In the genomic region with DNA sequence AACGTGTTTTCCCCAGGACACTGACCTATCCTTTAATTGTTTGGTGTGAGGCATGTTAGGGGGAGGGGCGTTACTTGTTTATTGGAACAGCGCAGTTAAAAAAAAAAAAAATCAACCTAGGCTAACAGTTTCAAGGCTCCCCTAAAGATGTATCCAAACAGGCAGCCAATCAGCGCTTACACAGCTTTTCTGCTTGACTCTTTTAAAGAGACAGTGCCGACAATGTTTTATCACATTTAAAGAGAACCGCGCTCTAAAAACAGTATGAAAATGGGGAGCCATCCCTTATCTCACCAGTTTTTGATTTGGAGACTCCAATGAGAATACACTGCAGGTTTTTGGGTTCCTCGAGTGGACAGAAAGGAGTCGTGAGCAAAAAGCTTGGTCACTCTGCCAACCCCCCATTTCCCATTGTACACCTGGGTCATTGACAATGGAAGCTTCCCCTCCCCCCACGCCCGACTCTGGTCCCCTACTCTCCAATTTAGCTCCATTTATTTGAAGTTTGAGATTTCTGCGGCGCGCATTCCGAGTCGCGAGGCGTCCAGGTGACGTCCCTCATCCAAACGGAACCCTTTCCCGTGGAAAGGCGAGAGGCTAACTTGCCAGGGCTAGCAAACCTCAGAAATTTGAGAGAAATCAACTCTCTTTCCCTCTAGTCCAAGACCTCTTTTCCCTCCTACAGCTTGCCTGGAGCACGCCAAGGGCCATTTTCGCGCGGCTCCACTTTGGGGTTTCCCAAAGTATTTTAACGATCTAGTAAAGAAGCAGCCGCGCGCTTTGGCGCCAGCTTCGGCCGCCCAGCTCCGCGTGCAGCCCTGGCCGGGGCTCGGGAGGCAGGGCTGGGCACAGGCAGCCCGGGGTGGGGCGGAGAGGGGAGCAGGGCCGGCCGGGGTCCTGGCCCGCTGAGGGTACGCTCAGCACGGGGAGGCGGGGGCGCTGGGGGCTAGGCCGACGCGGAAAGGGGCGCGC, we compare ENCODE assay signal across 8 mouse cellular contexts. TPM values are rescaled to one million over a fixed set of nuclear protein-coding genes. Genes with fewer than 3 reads are reported as not detected.
DNase-seq lines count a peak whose midpoint lies in the region; ATAC-seq and TF ChIP-seq lines count a peak whose summit lies in the region.

A gene (plus strand): TSS at position 501 of the 972 bp plus-strand sequence.

- peaks cover 15% of the 10 kb centered on the region for H3K36me3 ChIP-seq in forebrain, embryonic 13.5 days (ENCODE audit: poor library complexity, severe bottlenecking)

- H3K4me3 ChIP-seq in forebrain, embryonic 13.5 days, result peak within 1 kb of the TSS; percentile 100
- H3K4me3 ChIP-seq in lung, adult 2 months (replicated peaks; ENCODE audit: extremely low read depth, low read depth, low read length), result peak within 1 kb of the TSS; percentile 82

- no peaks in the 10 kb centered on the region for H3K9me3 ChIP-seq in forebrain, embryonic 13.5 days (replicated peaks)

- peak within 1 kb of the TSS; percentile 94 for H3K4me2 ChIP-seq in forebrain, embryonic 13.5 days

- no peak for TF ChIP-seq POLR2A in lung, adult 2 months (IDR thresholded peaks at IDR 0.05; ENCODE audit: borderline replicate concordance, extremely low read depth, low read depth, low read length)

- intact Hi-C loops in heart, postnatal 25 days (cut with DNase I), result loop anchor here (2.0 to 5.0 kb wide), 3 partner anchors 78 to 252 kb away; a partner anchor contains a TSS

- H3K9ac ChIP-seq in forebrain, embryonic 13.5 days, result peak within 1 kb of the TSS; percentile 100

- H3K4me1 ChIP-seq in forebrain, embryonic 13.5 days, result peaks cover 55% of the 10 kb centered on the region
- H3K4me1 ChIP-seq in lung, adult 2 months (ENCODE audit: control insufficient read depth, insufficient read depth, low read length), result peaks cover 24% of the 10 kb centered on the region

- WGBS in forebrain, embryonic 13.5 days, result under 1% methylated on average over 47 of the region's 51 CpGs
- WGBS in lung, adult 2 months, result under 1% methylated on average over 49 of the region's 51 CpGs

- DNase-seq in ES-CJ7 (ENCODE audit: low read depth, low spot score), result peak; percentile 92
- peak; percentile 89 for DNase-seq in c-Kit-positive CD71-positive TER-119-positive erythroid progenitor cells, embryonic 14.5 days (ENCODE audit: low spot score)
- peak; percentile 59 for DNase-seq in heart, postnatal 25 days (ENCODE audit: low spot score)
- DNase-seq in layer of hippocampus, adult 18-20 months (ENCODE audit: low spot score in 2 of 2), result peak; percentile 63 to 87
- peak; percentile 70 for DNase-seq in lung, adult 2 months
- peak; percentile 87 for DNase-seq in testis, postnatal 14 days (ENCODE audit: low spot score)

- H3K27me3 ChIP-seq in forebrain, embryonic 13.5 days, result no peaks in the 10 kb centered on the region

- H3K27ac ChIP-seq in forebrain, embryonic 13.5 days, result peak within 1 kb of the TSS; percentile 99

- TF ChIP-seq CTCF in lung, adult 2 months (IDR thresholded peaks at IDR 0.05; ENCODE audit: insufficient read depth, low read length), result no peak

- ATAC-seq in forebrain, embryonic 13.5 days, result peak; percentile 72
- peak; percentile 55 for ATAC-seq in neutrophil, adult 5-6 weeks (ENCODE audit: extremely low read depth, insufficient number of reproducible peaks, low FRiP score, poor library complexity, severe bottlenecking)

RNA-seq across cellular contexts. Expression of the gene that starts here (rescaled TPM):
- 168 and 173 TPM in 2 replicates for polyA plus RNA-seq in forebrain, embryonic 13.5 days (2015; fragmentation: Nextera tagmentation; extraction: Ambion mirVana)
- total RNA-seq in heart, postnatal 25 days (2021), result 10 to 100 TPM; 41.6 to 45.0 TPM
- total RNA-seq in layer of hippocampus, adult 18-20 months (2021), result 100 to 1,000 TPM; 158 to 189 TPM
- polyA plus RNA-seq in lung, adult 2 months (2012; rRNA removed), result 41.0 and 43.2 TPM in 2 replicates
- total RNA-seq in neutrophil, adult 5-6 weeks (2017), result 16.4 and 23.5 TPM in 2 replicates

Comparison
In these comparisons a context has a peak if more than half of its experiments do, and no peak if none do; other contexts are left out.
1. Peak in every context shown above with its lines: DNase-seq, ATAC-seq, H3K4me3 ChIP-seq and H3K27ac ChIP-seq.